Mouse (Mus musculus) CH12.LX (cell line): ENCODE measurements around the gene Tmem106a.

Source experiments
- CTCF ChIP-seq, 2 experiments: IDR thresholded peaks in 1 of 2; conservative IDR thresholded peaks in 1 of 2; 2 replicates each; pipeline ENCODE4 v1.5.1; 2011 to 2012; ENCODE audit warnings: low read depth in 2 of 2, low read length in 2 of 2, improper control_type of control experiment in 1 of 2, inconsistent platforms in 1 of 2, mild to moderate bottlenecking in 1 of 2, moderate library complexity in 1 of 2
- E2F4 ChIP-seq: IDR thresholded peaks from 2 replicates; pipeline ENCODE4 v1.6.1; 2011; ENCODE audit warnings: low read depth, low read length, improper control_type of control experiment; ENCODE audit not compliant: insufficient replicate concordance
- EP300 ChIP-seq: IDR thresholded peaks from 2 replicates; pipeline ENCODE4 v1.6.1; 2011; ENCODE audit warnings: low read length, improper control_type of control experiment
- KAT2A ChIP-seq: IDR thresholded peaks from 2 replicates; pipeline ENCODE4 v1.6.1; 2012; ENCODE audit warnings: low read length, improper control_type of control experiment, inconsistent platforms; ENCODE audit not compliant: insufficient replicate concordance
- MXI1 ChIP-seq: IDR thresholded peaks from 2 replicates; pipeline ENCODE4 v1.6.1; 2011; ENCODE audit warnings: mild to moderate bottlenecking, low read depth, low read length, improper control_type of control experiment
- NELFE ChIP-seq: IDR thresholded peaks from 2 replicates; pipeline ENCODE4 v1.6.1; 2011; ENCODE audit warnings: low read depth, low read length, improper control_type of control experiment
- POLR2A ChIP-seq: IDR thresholded peaks from 2 replicates; pipeline ENCODE4 v1.6.1; 2011; ENCODE audit warnings: low read depth, mild to moderate bottlenecking, improper control_type of control experiment, low read length
- ZKSCAN1 ChIP-seq: IDR thresholded peaks from 2 replicates; pipeline ENCODE4 v1.6.1; 2012; ENCODE audit warnings: low read depth, inconsistent platforms, low read length, improper control_type of control experiment, borderline replicate concordance

DNA sequence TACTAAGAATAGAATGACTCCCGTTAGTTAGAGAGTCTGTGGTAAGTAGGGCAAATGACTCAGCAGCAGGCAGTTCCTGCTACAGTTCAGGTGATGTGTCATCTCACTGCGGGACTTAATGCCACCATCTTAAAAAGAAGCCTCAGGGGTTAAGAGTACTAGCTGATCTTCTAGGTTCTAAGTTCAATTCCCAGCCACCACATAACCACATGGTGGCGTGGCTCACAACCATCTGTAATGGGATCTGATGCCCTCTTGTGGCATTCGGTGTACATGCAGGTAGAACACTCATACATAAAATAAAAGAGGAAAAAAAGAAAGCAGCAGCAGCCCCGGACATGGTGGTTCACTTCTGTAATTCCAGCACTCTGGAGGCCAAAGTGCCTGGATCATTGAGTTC, 19.7 kb upstream of the Tmem106a start:
- TF ChIP-seq NELFE, result peak; percentile 87; the same call in 1 of the 2 replicates
- TF ChIP-seq POLR2A, result no peak
- TF ChIP-seq CTCF (conservative IDR thresholded peaks at IDR 0.05 in 1 of 2, IDR thresholded peaks at IDR 0.05 in 1 of 2; ENCODE audit: low read depth in 2 of 2, low read length in 2 of 2), result peak; percentile 85 to 100
- TF ChIP-seq EP300, result no peak; the same call in 1 of the 2 replicates
- no peak for TF ChIP-seq E2F4
- TF ChIP-seq ZKSCAN1, result no peak
- 0 out of 2 replicates have a peak, but pooled peaks have one; percentile 16 for TF ChIP-seq MXI1
- no peak for TF ChIP-seq KAT2A
